Mouse (Mus musculus): ENCODE results near the gene Myh7b.

Gene Myh7b

GRCm38 (mm10) chr2:155610978-155611377, at the start of gene Myh7b:
TSS of gene Myh7b (plus strand) at chr2:155611212.
- DNase-seq (ENCODE audit: low read depth, low spot score) = no peak

- DNase-seq (ENCODE audit: low read depth, low spot score) = no peak
Observed at GRCm38 (mm10) chr2:155562209-155562608, 48.8 kb upstream of the Myh7b start.

- DNase-seq (ENCODE audit: low read depth, low spot score) = no peak
Observed at GRCm38 (mm10) chr2:155562934-155563333, 48.1 kb upstream of the Myh7b start.

- no peak for DNase-seq (ENCODE audit: low read depth, low spot score)
Observed at GRCm38 (mm10) chr2:155567751-155568150, 43.3 kb upstream of the Myh7b start.

- no peak for DNase-seq (ENCODE audit: low read depth, low spot score)
Observed at GRCm38 (mm10) chr2:155569223-155569807, 41.7 kb upstream of the Myh7b start.

- DNase-seq (ENCODE audit: low read depth, low spot score) = no peak
Observed at GRCm38 (mm10) chr2:155573001-155573400, 38.0 kb upstream of the Myh7b start.

GRCm38 (mm10) chr2:155573996-155574395, 37.0 kb upstream of the Myh7b start:
- no peak for DNase-seq (ENCODE audit: low read depth, low spot score)

- DNase-seq (ENCODE audit: low read depth, low spot score) = no peak
Observed at GRCm38 (mm10) chr2:155574700-155575099, 36.3 kb upstream of the Myh7b start.

- DNase-seq (ENCODE audit: low read depth, low spot score) = no peak
Observed at GRCm38 (mm10) chr2:155576656-155577055, 34.4 kb upstream of the Myh7b start.

GRCm38 (mm10) chr2:155580331-155580730, 30.7 kb upstream of the Myh7b start:
- DNase-seq (ENCODE audit: low read depth, low spot score) = no peak

- no peak for DNase-seq (ENCODE audit: low read depth, low spot score)
Observed at GRCm38 (mm10) chr2:155582384-155582995, 28.5 kb upstream of the Myh7b start.

- no peak for DNase-seq (ENCODE audit: low read depth, low spot score)
Observed at GRCm38 (mm10) chr2:155582996-155583395, 28.0 kb upstream of the Myh7b start.

GRCm38 (mm10) chr2:155583927-155584530, 27.0 kb upstream of the Myh7b start:
- DNase-seq (ENCODE audit: low read depth, low spot score) = no peak

GRCm38 (mm10) chr2:155585082-155585481, 25.9 kb upstream of the Myh7b start:
- DNase-seq (ENCODE audit: low read depth, low spot score) = no peak

- no peak for DNase-seq (ENCODE audit: low read depth, low spot score)
Observed at GRCm38 (mm10) chr2:155585486-155585885, 25.5 kb upstream of the Myh7b start.

GRCm38 (mm10) chr2:155588136-155588535, 22.9 kb upstream of the Myh7b start:
- DNase-seq (ENCODE audit: low read depth, low spot score) = no peak

GRCm38 (mm10) chr2:155589521-155589920, 21.5 kb upstream of the Myh7b start:
- DNase-seq (ENCODE audit: low read depth, low spot score) = no peak

GRCm38 (mm10) chr2:155590876-155591275, 20.1 kb upstream of the Myh7b start:
- DNase-seq (ENCODE audit: low read depth, low spot score) = no peak

- DNase-seq (ENCODE audit: low read depth, low spot score) = no peak
Observed at GRCm38 (mm10) chr2:155591676-155592075, 19.3 kb upstream of the Myh7b start.

- peak; percentile 89 for DNase-seq (ENCODE audit: low read depth, low spot score)
Observed at GRCm38 (mm10) chr2:155592137-155592853, 18.7 kb upstream of the Myh7b start, which contains the start of gene Gss. TSS of gene Gss (minus strand) at chr2:155592810.

GRCm38 (mm10) chr2:155592854-155593283, 18.1 kb upstream of the Myh7b start:
- DNase-seq (ENCODE audit: low read depth, low spot score) = no peak

GRCm38 (mm10) chr2:155595516-155595915, 15.5 kb upstream of the Myh7b start:
- no peak for DNase-seq (ENCODE audit: low read depth, low spot score)
